Mouse (Mus musculus) hindbrain, embryonic 15.5 days (tissue): ENCODE measurements around the gene Ermap. TPM values are rescaled to one million over a fixed set of nuclear protein-coding genes. Genes with fewer than 3 reads are reported as not detected.

Source experiments
- ATAC-seq: fragments of 200-750 bp; cut with Nextera tagmentation; 2 replicates; pipeline ENCODE4 v1.8.0; 2017; ENCODE audit warnings: low read depth, moderate number of reproducible peaks, moderate TSS enrichment; ENCODE audit not compliant: low FRiP score
- H3K27ac ChIP-seq: fragments of 300-500 bp; sonication (generic); replicated peaks from 2 replicates; pipeline ENCODE4 v1.5.1; 2015; ENCODE audit warnings: mild to moderate bottlenecking, inconsistent platforms
- H3K27me3 ChIP-seq: fragments of 300-500 bp; sonication (generic); 2 replicates; pipeline ENCODE4 v1.6.1; 2015; ENCODE audit warnings: control low read depth, inconsistent platforms
- H3K36me3 ChIP-seq: fragments of 300-500 bp; sonication (generic); 2 replicates; pipeline ENCODE4 v1.6.1; 2015; ENCODE audit warnings: control low read depth, inconsistent platforms
- H3K4me1 ChIP-seq: fragments of 300-500 bp; sonication (generic); replicated peaks from 2 replicates; pipeline ENCODE4 v1.6.1; 2015; ENCODE audit warnings: control low read depth, inconsistent platforms
- H3K4me2 ChIP-seq: fragments of 300-500 bp; sonication (generic); 2 replicates; pipeline ENCODE4 v1.6.1; 2015; ENCODE audit warnings: moderate library complexity, mild to moderate bottlenecking, inconsistent platforms
- H3K4me3 ChIP-seq: fragments of 300-500 bp; sonication (generic); 2 replicates; pipeline ENCODE4 v1.5.1; 2015; ENCODE audit warnings: mild to moderate bottlenecking, inconsistent platforms
- H3K9ac ChIP-seq: fragments of 300-500 bp; sonication (generic); 2 replicates; pipeline ENCODE4 v1.6.1; 2015; ENCODE audit warnings: inconsistent platforms
- H3K9me3 ChIP-seq: fragments of 300-500 bp; sonication (generic); 2 replicates; pipeline ENCODE4 v1.6.1; 2016; ENCODE audit warnings: control low read depth, inconsistent platforms
- WGBS: fragments of 180-500 bp; shearing (Covaris S2); methylation state at CpG from one replicate; pipeline ENCODE4 v1.1.7; 2015; 5-methylcytosine and 5-hydroxymethylcytosine counted together
- microRNA counts: library from miRNA; unstranded; fragments of <30 nt; microRNA quantifications from one replicate; lab custom pipeline; 2016
- microRNA-seq: library from miRNA; unstranded; fragments of <30 nt; microRNA quantifications from one replicate; pipeline ENCODE4, GENCODE M21; 2016
- polyA plus RNA-seq: library from polyadenylated mRNA; unstranded; fragments of >200 nt; fragmentation: Nextera tagmentation; extraction: Ambion mirVana; gene quantifications from 2 replicates; pipeline ENCODE4 v1.2.1, GENCODE M21; 2015

Ermap gene
- polyA plus RNA-seq, 1 experiment from 2014 or later: 0.91 TPM

- no peaks in the 10 kb centered on the region for H3K27me3 ChIP-seq
Observed at GRCm38 (mm10) chr4:119129096-119129495, 60.7 kb downstream of the Ermap start.

GRCm38 (mm10) chr4:119128547-119128946, 61.3 kb downstream of the Ermap start:
- H3K27ac ChIP-seq: no peak overlapping the region
- H3K4me1 ChIP-seq: no peaks in the 10 kb centered on the region
- WGBS: 86% methylated on average over 7 of the region's 7 CpGs
- H3K27me3 ChIP-seq: no peaks in the 10 kb centered on the region
- no peaks in the 10 kb centered on the region for H3K36me3 ChIP-seq
- no peak for ATAC-seq
- H3K4me2 ChIP-seq: no peak overlapping the region
- H3K4me3 ChIP-seq: no peak overlapping the region
- H3K9me3 ChIP-seq: no peaks in the 10 kb centered on the region
- H3K9ac ChIP-seq: no peak overlapping the region

More at GRCm38 (mm10) chr4:119129096-119129495, 60.7 kb downstream of the Ermap start:
- ATAC-seq: no peak
- Histone ChIP-seq H3K27ac (no peak overlapping the region), H3K4me2 (no peak overlapping the region), H3K9me3 (no peaks in the 10 kb centered on the region), H3K36me3 (no peaks in the 10 kb centered on the region), H3K4me1 (no peaks in the 10 kb centered on the region), H3K4me3 (no peak overlapping the region), H3K9ac (no peak overlapping the region)
- 83% methylated on average over 1 of the region's 1 CpGs for WGBS

GRCm38 (mm10) chr4:119127229-119127628, 62.6 kb downstream of the Ermap start:
- Histone ChIP-seq H3K4me1 (no peaks in the 10 kb centered on the region), H3K9ac (no peak overlapping the region), H3K9me3 (no peaks in the 10 kb centered on the region), H3K4me2 (no peak overlapping the region), H3K4me3 (no peak overlapping the region), H3K27ac (no peak overlapping the region), H3K36me3 (no peaks in the 10 kb centered on the region), H3K27me3 (no peaks in the 10 kb centered on the region)
- no peak for ATAC-seq
- WGBS: 80% methylated on average over 6 of the region's 6 CpGs

DNA sequence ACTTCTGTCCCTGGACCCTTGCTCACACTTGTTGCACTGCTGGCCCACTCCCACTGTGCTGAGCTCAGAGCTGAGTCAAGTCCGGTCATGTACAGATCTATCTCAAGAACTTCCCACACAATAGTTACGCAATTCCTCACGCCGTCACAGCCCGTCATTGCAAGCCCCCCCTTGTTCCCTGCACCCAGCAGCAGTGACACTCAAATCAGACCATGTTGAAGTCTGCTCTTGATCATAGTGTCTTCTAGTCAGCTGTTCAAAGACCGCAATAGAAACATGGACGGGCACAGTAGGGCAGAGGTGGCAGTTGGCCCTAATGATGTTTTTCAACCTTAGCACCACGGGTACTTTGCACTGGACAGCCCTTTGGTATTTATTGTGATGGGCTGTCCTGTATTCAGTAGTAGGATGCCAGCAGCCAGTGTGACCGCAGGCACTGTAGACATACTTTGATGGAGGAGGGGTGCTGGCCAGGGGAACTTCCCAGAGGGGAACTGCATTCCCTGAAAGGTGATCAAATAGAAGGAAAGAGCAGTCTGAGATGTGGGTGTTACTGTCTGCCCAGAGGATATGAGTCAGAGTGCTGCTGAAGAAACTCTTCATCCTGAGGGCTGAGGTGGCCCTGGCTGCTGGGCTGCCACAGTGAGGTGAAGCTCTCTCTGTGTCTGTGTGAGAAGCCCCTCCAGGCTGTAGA, 64.1 kb downstream of the Ermap start:
- WGBS: 78% methylated on average over 9 of the region's 9 CpGs
- Histone ChIP-seq H3K36me3 (no peaks in the 10 kb centered on the region), H3K4me1 (no peaks in the 10 kb centered on the region), H3K9ac (no peak overlapping the region), H3K9me3 (no peaks in the 10 kb centered on the region), H3K27ac (no peak overlapping the region), H3K27me3 (no peaks in the 10 kb centered on the region), H3K4me3 (no peak overlapping the region), H3K4me2 (no peak overlapping the region)
- ATAC-seq: no peak

MicroRNAs within 50 kb of the gene (microRNA counts, 519-probe panel; counts per million panel counts)
- 992 counts per million, percentile 2 among the panel's probes with 10 or more counts for microRNA mmu-miR-1957 (lab: Ali Mortazavi, UCI)

Small RNA genes within 50 kb of the gene (microRNA-seq; reads per million reads assigned to microRNA genes)
- not detected for gene Mir1957a

Other genes with a start within 250 kb of the Ermap start
- not detected in 2 replicates for gene Lao1, start 228.4 kb downstream of the Ermap start, polyA plus RNA-seq
- gene Slc2a1, start 81.3 kb downstream of the Ermap start, polyA plus RNA-seq: 89.6 and 90.3 TPM in 2 replicates
- gene Zfp691, start 15.8 kb downstream of the Ermap start, polyA plus RNA-seq: 4.0 and 5.4 TPM in 2 replicates
- 221 and 231 TPM in 2 replicates for gene Svbp, start 5.3 kb upstream of the Ermap start, polyA plus RNA-seq
- gene Tmem269, start 28.2 kb upstream of the Ermap start, polyA plus RNA-seq: 0.16 TPM in 2 replicates
- gene AU022252, start 42.7 kb upstream of the Ermap start, polyA plus RNA-seq: 28.7 and 29.4 TPM in 2 replicates
- gene P3h1, start 42.9 kb upstream of the Ermap start, polyA plus RNA-seq: 11.6 and 12.0 TPM in 2 replicates
- gene Cldn19, start 65.4 kb upstream of the Ermap start, polyA plus RNA-seq: 0.80 and 1.2 TPM in 2 replicates
- 891 and 932 TPM in 2 replicates for gene Ybx1, start 104.6 kb upstream of the Ermap start, polyA plus RNA-seq
- 44.8 and 51.2 TPM in 2 replicates for gene Ppih, start 130.5 kb upstream of the Ermap start, polyA plus RNA-seq
- 20.0 and 21.3 TPM in 2 replicates for gene Ccdc30, start 225.5 kb upstream of the Ermap start, polyA plus RNA-seq
- gene Ppcs, start 232.4 kb upstream of the Ermap start, polyA plus RNA-seq: 20.4 and 20.8 TPM in 2 replicates
- gene Zmynd12, start 232.8 kb upstream of the Ermap start, polyA plus RNA-seq: 0.35 and 0.47 TPM in 2 replicates